Mouse (Mus musculus): ENCODE measurements around the gene Carns1.

DNA sequence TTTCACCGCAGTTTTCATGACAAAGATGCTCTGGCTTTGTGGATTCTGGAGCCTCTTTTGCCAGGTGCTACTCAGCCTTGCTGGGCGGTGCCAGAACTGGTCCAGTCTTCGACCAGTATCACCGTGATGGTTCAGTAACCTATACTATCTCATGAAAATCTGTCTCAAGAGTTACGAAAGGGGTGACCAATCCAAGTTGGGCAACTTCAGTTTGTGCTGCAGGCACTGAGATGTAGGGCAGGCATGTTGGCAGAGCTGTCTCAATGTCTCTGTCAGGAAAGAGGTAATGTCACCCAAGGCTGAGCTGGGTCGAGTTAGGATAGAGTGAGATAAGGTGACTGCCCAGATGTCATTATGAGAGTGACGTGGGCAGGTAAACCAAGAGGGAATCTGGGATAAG lies 5.1 kb upstream of the Carns1 start:
- TF ChIP-seq POLR2A (IDR thresholded peaks at IDR 0.05; ENCODE audit: insufficient read depth, low read depth, low read length), result no peak
- no peak for TF ChIP-seq CTCF (IDR thresholded peaks at IDR 0.05; ENCODE audit: insufficient read depth, low read depth, low read length)
